Mouse (Mus musculus): Measurements from ENCODE around the gene Psph. TPM values are rescaled to one million over a fixed set of nuclear protein-coding genes. Genes with fewer than 3 reads are reported as not detected.

The Psph gene
- 10.8 TPM for polyA plus RNA-seq (2015; fragmentation: Illumina TruSeq; extraction: RNeasy Lipid Tissue Mini Kit (QIAGEN cat#74804); ENCODE audit: insufficient read depth, low replicate concordance)

GRCm38 (mm10) chr5:129786818-129787790 lies at the start of gene Psph:
Gene Psph (minus strand): TSS chr5:129787449.

GRCm38 (mm10) chr5:129724834-129725773 lies 62.1 kb downstream of the Psph start, which contains the start of gene Nipsnap2:
Gene Nipsnap2 (plus strand): TSS chr5:129725063.

Other genes starting within 250 kb of the Psph start
- gene Mmp17, start 203.3 kb downstream of the Psph start, polyA plus RNA-seq (2015; fragmentation: Illumina TruSeq; extraction: RNeasy Lipid Tissue Mini Kit (QIAGEN cat#74804); ENCODE audit: insufficient read depth, low replicate concordance) = 0.76 TPM
- gene Zfp11, start 117.3 kb downstream of the Psph start, polyA plus RNA-seq (2015; fragmentation: Illumina TruSeq; extraction: RNeasy Lipid Tissue Mini Kit (QIAGEN cat#74804); ENCODE audit: insufficient read depth, low replicate concordance) = 2.3 TPM
- not detected for gene Sept14, start 78.9 kb downstream of the Psph start, polyA plus RNA-seq (2015; fragmentation: Illumina TruSeq; extraction: RNeasy Lipid Tissue Mini Kit (QIAGEN cat#74804); ENCODE audit: insufficient read depth, low replicate concordance)
- gene Mrps17, start 72.0 kb downstream of the Psph start, polyA plus RNA-seq (2015; fragmentation: Illumina TruSeq; extraction: RNeasy Lipid Tissue Mini Kit (QIAGEN cat#74804); ENCODE audit: insufficient read depth, low replicate concordance) = 62.6 TPM
- 36.1 TPM for gene Nipsnap2, start 62.4 kb downstream of the Psph start, polyA plus RNA-seq (2015; fragmentation: Illumina TruSeq; extraction: RNeasy Lipid Tissue Mini Kit (QIAGEN cat#74804); ENCODE audit: insufficient read depth, low replicate concordance)
- gene Sumf2, start 59.5 kb upstream of the Psph start, polyA plus RNA-seq (2015; fragmentation: Illumina TruSeq; extraction: RNeasy Lipid Tissue Mini Kit (QIAGEN cat#74804); ENCODE audit: insufficient read depth, low replicate concordance) = 8.8 TPM
- gene Chchd2, start 100.0 kb upstream of the Psph start, polyA plus RNA-seq (2015; fragmentation: Illumina TruSeq; extraction: RNeasy Lipid Tissue Mini Kit (QIAGEN cat#74804); ENCODE audit: insufficient read depth, low replicate concordance) = 196 TPM
- 2.1 TPM for gene Zbed5, start 108.3 kb upstream of the Psph start, polyA plus RNA-seq (2015; fragmentation: Illumina TruSeq; extraction: RNeasy Lipid Tissue Mini Kit (QIAGEN cat#74804); ENCODE audit: insufficient read depth, low replicate concordance)
- gene Phkg1, start 111.1 kb upstream of the Psph start, polyA plus RNA-seq (2015; fragmentation: Illumina TruSeq; extraction: RNeasy Lipid Tissue Mini Kit (QIAGEN cat#74804); ENCODE audit: insufficient read depth, low replicate concordance) = 0.26 TPM
- gene Nupr1l, start 121.1 kb upstream of the Psph start, polyA plus RNA-seq (2015; fragmentation: Illumina TruSeq; extraction: RNeasy Lipid Tissue Mini Kit (QIAGEN cat#74804); ENCODE audit: insufficient read depth, low replicate concordance) = 3.7 TPM
- 36.4 TPM for gene Vkorc1l1, start 154.5 kb upstream of the Psph start, polyA plus RNA-seq (2015; fragmentation: Illumina TruSeq; extraction: RNeasy Lipid Tissue Mini Kit (QIAGEN cat#74804); ENCODE audit: insufficient read depth, low replicate concordance)
- gene Gusb, start 215.6 kb upstream of the Psph start, polyA plus RNA-seq (2015; fragmentation: Illumina TruSeq; extraction: RNeasy Lipid Tissue Mini Kit (QIAGEN cat#74804); ENCODE audit: insufficient read depth, low replicate concordance) = 91.2 TPM
- 8.8 TPM for gene Asl, start 241.8 kb upstream of the Psph start, polyA plus RNA-seq (2015; fragmentation: Illumina TruSeq; extraction: RNeasy Lipid Tissue Mini Kit (QIAGEN cat#74804); ENCODE audit: insufficient read depth, low replicate concordance)
- gene Crcp, start 241.8 kb upstream of the Psph start, polyA plus RNA-seq (2015; fragmentation: Illumina TruSeq; extraction: RNeasy Lipid Tissue Mini Kit (QIAGEN cat#74804); ENCODE audit: insufficient read depth, low replicate concordance) = 34.2 TPM